Mouse (Mus musculus) G1E (cell line): ENCODE measurements around the gene Mapk8ip2.

Source experiments
- CTCF ChIP-seq: IDR thresholded peaks from 2 replicates; pipeline ENCODE4 v1.5.1; 2012; ENCODE audit warnings: low read depth, low read length, inconsistent platforms, mixed read lengths
- GATA1 ChIP-seq: IDR thresholded peaks from 2 replicates; pipeline ENCODE4 v1.6.1; 2012; ENCODE audit warnings: borderline replicate concordance, low read length, inconsistent platforms, mixed read lengths

DNA sequence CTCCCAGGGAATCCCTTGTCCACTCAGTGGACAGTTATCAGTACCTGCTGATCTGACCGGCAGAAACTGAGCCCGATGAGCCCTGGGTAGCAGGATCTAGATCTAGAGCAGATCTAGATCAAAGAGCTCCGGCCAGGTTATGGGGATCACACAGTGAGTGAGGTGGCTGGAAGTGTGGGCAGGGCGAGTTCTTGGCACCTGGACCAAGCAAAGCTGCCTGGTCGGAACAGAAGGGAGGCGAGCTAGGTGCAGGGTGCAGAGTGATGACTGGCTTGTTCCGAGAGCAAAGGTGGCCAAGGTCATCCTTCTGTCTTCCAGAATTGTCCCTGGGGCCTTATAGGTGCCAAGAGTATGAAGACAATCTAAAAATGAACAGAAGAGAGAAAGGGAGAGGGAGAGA, 6.1 kb downstream of the Mapk8ip2 start:
- TF ChIP-seq CTCF, result no peak
- no peak for TF ChIP-seq GATA1
